Mouse (Mus musculus): ENCODE results near the gene A4gnt.

A4gnt gene

GRCm38 (mm10) chr9:99632264-99632663 is 20.0 kb downstream of the A4gnt start:
- 47% methylated on average over 8 of the region's 8 CpGs for WGBS

- 92% methylated on average over 1 of the region's 1 CpGs for WGBS
These were observed 24.5 kb downstream of the A4gnt start for GRCm38 (mm10) chr9:99636776-99637175.

GRCm38 (mm10) chr9:99637227-99637626 is 24.9 kb downstream of the A4gnt start:
- WGBS: 97% methylated on average over 17 of the region's 17 CpGs

- 92% methylated on average over 13 of the region's 13 CpGs for WGBS
These were observed 25.4 kb downstream of the A4gnt start for GRCm38 (mm10) chr9:99637736-99638135.

- WGBS: 85% methylated on average over 5 of the region's 5 CpGs
These were observed 27.7 kb downstream of the A4gnt start for GRCm38 (mm10) chr9:99639957-99640356.

- 71% methylated on average over 6 of the region's 6 CpGs for WGBS
These were observed 33.1 kb downstream of the A4gnt start for GRCm38 (mm10) chr9:99645416-99645815.

GRCm38 (mm10) chr9:99646102-99646501 is 33.8 kb downstream of the A4gnt start:
- 85% methylated on average over 6 of the region's 6 CpGs for WGBS

GRCm38 (mm10) chr9:99660756-99661155 is 48.5 kb downstream of the A4gnt start:
- WGBS: 72% methylated on average over 10 of the region's 10 CpGs

GRCm38 (mm10) chr9:99661606-99662166 is 49.4 kb downstream of the A4gnt start:
- 71% methylated on average over 16 of the region's 16 CpGs for WGBS

GRCm38 (mm10) chr9:99662406-99662805 is 50.1 kb downstream of the A4gnt start:
- WGBS: 28% methylated on average over 7 of the region's 7 CpGs

GRCm38 (mm10) chr9:99662887-99663286 is 50.6 kb downstream of the A4gnt start:
- whole genome bisulfite sequencing: 91% methylated on average over 10 of the region's 10 CpGs

- 80% methylated on average over 8 of the region's 8 CpGs for WGBS
These were observed 55.3 kb downstream of the A4gnt start for GRCm38 (mm10) chr9:99667596-99667995.

- 29% methylated on average over 2 of the region's 2 CpGs for WGBS
These were observed 59.3 kb downstream of the A4gnt start for GRCm38 (mm10) chr9:99671603-99672002.

All from cerebral cortex, adult 2 months (tissue).